Mouse (Mus musculus): ENCODE results near the gene Spata31d1c. TPM values are rescaled to one million over a fixed set of nuclear protein-coding genes. Genes with fewer than 3 reads are reported as not detected.

Spata31d1c gene
- not detected for polyA plus RNA-seq (2017; shearing (Covaris generic))

GRCm38 (mm10) chr13:65032758-65033157 lies at the start of gene Spata31d1c:
Gene Spata31d1c (plus strand): TSS chr13:65033058.
- no peak for ATAC-seq

- no peak for ATAC-seq
These were observed 44.0 kb upstream of the Spata31d1c start for GRCm38 (mm10) chr13:64988828-64989227.

- ATAC-seq, result no peak
These were observed 27.4 kb upstream of the Spata31d1c start for GRCm38 (mm10) chr13:65005414-65005813.

GRCm38 (mm10) chr13:65006760-65007159 lies 26.1 kb upstream of the Spata31d1c start:
- ATAC-seq, result no peak

GRCm38 (mm10) chr13:65007971-65008370 lies 24.9 kb upstream of the Spata31d1c start:
- ATAC-seq, result no peak

GRCm38 (mm10) chr13:65011052-65011738 lies 21.7 kb upstream of the Spata31d1c start:
- no peak for ATAC-seq

GRCm38 (mm10) chr13:65035057-65035456 lies 2.2 kb downstream of the Spata31d1c start:
- no peak for ATAC-seq

- ATAC-seq, result no peak
These were observed 19.8 kb downstream of the Spata31d1c start, which contains the start of gene Prss47 for GRCm38 (mm10) chr13:65052660-65053059. Gene Prss47 (minus strand): TSS chr13:65052760.

GRCm38 (mm10) chr13:65069969-65070368 lies 37.1 kb downstream of the Spata31d1c start:
- ATAC-seq, result peak; percentile 83

Other genes with a start within 250 kb of the Spata31d1c start
- not detected for gene Cntnap3, start 129.1 kb upstream of the Spata31d1c start, polyA plus RNA-seq (2017; shearing (Covaris generic))
- gene Spata31, start 115.7 kb upstream of the Spata31d1c start, polyA plus RNA-seq (2017; shearing (Covaris generic)), result not detected
- not detected for gene Prss47, start 19.7 kb downstream of the Spata31d1c start, polyA plus RNA-seq (2017; shearing (Covaris generic))
- gene Mfsd14b, start 79.9 kb downstream of the Spata31d1c start, polyA plus RNA-seq (2017; shearing (Covaris generic)), result 10 to 100 TPM; 19.7 to 23.2 TPM
- gene Olfr465-ps1, start 105.0 kb downstream of the Spata31d1c start, polyA plus RNA-seq (2017; shearing (Covaris generic)), result not detected
- not detected for gene Olfr466, start 117.2 kb downstream of the Spata31d1c start, polyA plus RNA-seq (2017; shearing (Covaris generic))
- gene Nlrp4f, start 172.9 kb downstream of the Spata31d1c start, polyA plus RNA-seq (2017; shearing (Covaris generic)), result not detected
- gene Gm10775, start 226.5 kb downstream of the Spata31d1c start, polyA plus RNA-seq (2017; shearing (Covaris generic)), result not detected
- 10 to 100 TPM; 15.4 to 16.8 TPM for gene Zfp369, start 245.8 kb downstream of the Spata31d1c start, polyA plus RNA-seq (2017; shearing (Covaris generic))